ENCODE assay signal across 20 mouse cellular contexts in the genomic region with DNA sequence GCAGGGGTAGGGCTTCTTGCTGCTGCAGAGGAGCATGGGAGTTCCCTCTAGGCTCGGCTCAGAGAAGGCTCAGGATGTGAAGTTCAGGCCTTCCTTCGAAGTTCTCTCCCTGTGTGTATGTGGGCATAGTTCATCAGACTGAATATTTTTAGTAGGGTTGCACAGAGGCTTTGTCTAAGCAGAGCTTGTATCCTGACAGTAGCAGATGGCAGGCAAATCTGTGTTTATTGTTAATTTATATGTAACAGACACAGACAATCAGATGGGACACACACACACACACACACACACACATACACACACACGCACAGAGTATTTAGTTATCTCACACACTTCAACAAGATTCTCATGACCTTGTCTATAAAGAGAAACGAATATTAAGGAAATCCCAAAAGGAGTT.
"Had no signal": no experiment of that assay in that cellular context is flagged by ENCODE, and none has a peak within 500 bp of the region (broad histone marks: within the 10 kb centered on the region; RNA-seq: fewer than 3 reads in every experiment).

No protein-coding gene starts in this region.

- H3K27ac ChIP-seq: kidney, postnatal 0 days; limb, embryonic 10.5 days; limb, embryonic 13.5 days; liver, embryonic 13.5 days; midbrain, embryonic 10.5 days; midbrain, embryonic 13.5 days; neural tube, embryonic 13.5 days; stomach, postnatal 0 days had no signal

- ATAC-seq: intestine, postnatal 0 days; midbrain, embryonic 13.5 days; midbrain, embryonic 16.5 days had no signal

- H3K9me3 ChIP-seq: limb, embryonic 10.5 days; limb, embryonic 13.5 days; liver, embryonic 13.5 days; megakaryocyte, embryonic 14.5 days; midbrain, embryonic 10.5 days; midbrain, embryonic 13.5 days; neural tube, embryonic 13.5 days had no signal

- H3K9ac ChIP-seq: limb, embryonic 13.5 days; liver, embryonic 13.5 days; lung, embryonic 14.5 days; midbrain, embryonic 13.5 days; neural tube, embryonic 13.5 days had no signal

- H3K36me3 ChIP-seq: limb, embryonic 10.5 days had no signal

- H3K4me1 ChIP-seq: limb, embryonic 10.5 days; limb, embryonic 13.5 days; liver, embryonic 13.5 days; neural tube, embryonic 13.5 days had no signal

- H3K27me3 ChIP-seq: limb, embryonic 13.5 days; liver, embryonic 13.5 days; megakaryocyte, embryonic 14.5 days; midbrain, embryonic 13.5 days; neural tube, embryonic 13.5 days had no signal

- H3K4me2 ChIP-seq: limb, embryonic 13.5 days; liver, embryonic 13.5 days; lung, embryonic 14.5 days; midbrain, embryonic 13.5 days; neural tube, embryonic 13.5 days had no signal

- H3K4me3 ChIP-seq: limb, embryonic 10.5 days; limb, embryonic 13.5 days; liver, embryonic 13.5 days; megakaryocyte, embryonic 14.5 days; midbrain, embryonic 10.5 days; midbrain, embryonic 13.5 days; myocyte; neural tube, embryonic 13.5 days had no signal

- DNase-seq: liver; liver, embryonic 13.5 days; lung, embryonic 14.5 days; lung, postnatal 10 days; lung, postnatal 36 days; retina, postnatal 1 day; right cerebral cortex, postnatal 25 days; thymus, adult 2 months; thymus, postnatal 25 days had no signal
